Mouse (Mus musculus) small intestine, adult 2 months (tissue): ENCODE results near the gene Mis12. TPM values are rescaled to one million over a fixed set of nuclear protein-coding genes. Genes with fewer than 3 reads are reported as not detected.

Experiments
- H3K27ac ChIP-seq: fragments of 200-500 bp; 2 replicates; pipeline ENCODE4 v1.5.1; 2012; ENCODE audit warnings: low read depth, low read length, control low read depth, inconsistent platforms; ENCODE audit not compliant: insufficient read depth
- H3K27me3 ChIP-seq: fragments of 200-500 bp; 2 replicates; pipeline ENCODE4 v1.6.1; 2012; ENCODE audit warnings: mild to moderate bottlenecking, moderate library complexity, low read length, inconsistent platforms; ENCODE audit not compliant: control insufficient read depth, insufficient read depth
- H3K36me3 ChIP-seq: fragments of 200-500 bp; 2 replicates; pipeline ENCODE4 v1.6.1; 2012; ENCODE audit warnings: mild to moderate bottlenecking, low read length, control low read depth, inconsistent platforms; ENCODE audit not compliant: control insufficient read depth, insufficient read depth
- H3K4me1 ChIP-seq: fragments of 200-500 bp; 2 replicates; pipeline ENCODE4 v1.6.1; 2012; ENCODE audit warnings: low read length, inconsistent platforms, mixed read lengths; ENCODE audit not compliant: control insufficient read depth, insufficient read depth, insufficient read length
- H3K4me3 ChIP-seq: fragments of 200-500 bp; 2 replicates; pipeline ENCODE4 v1.5.1; 2012; ENCODE audit warnings: low read depth, mild to moderate bottlenecking, control low read depth, inconsistent platforms, low read length, moderate library complexity
- CTCF ChIP-seq: fragments of 200-500 bp; IDR thresholded peaks from 2 replicates; pipeline ENCODE4 v1.5.1; 2012; ENCODE audit warnings: low read depth, mild to moderate bottlenecking, control low read depth, inconsistent platforms, low read length, moderate library complexity, mixed read lengths; ENCODE audit not compliant: insufficient replicate concordance, insufficient read length; ENCODE audit errors: extremely low read depth
- POLR2A ChIP-seq: fragments of 200-500 bp; IDR thresholded peaks from 2 replicates; pipeline ENCODE4 v1.6.1; 2012; ENCODE audit warnings: low read depth, mild to moderate bottlenecking, control low read depth, inconsistent platforms, low read length, moderate library complexity
- WGBS: fragments of 180-500 bp; shearing (Covaris S2); methylation state at CpG from one replicate; pipeline ENCODE4 v1.1.7; 2018; 5-methylcytosine and 5-hydroxymethylcytosine counted together
- polyA plus RNA-seq: library from polyadenylated mRNA; depleted of rRNA; stranded (reverse); fragments of >200 nt; gene quantifications from 2 replicates; pipeline ENCODE4 v1.2.3, GENCODE M21; 2012

The Mis12 gene
- polyA plus RNA-seq, 1 experiment = 1.5 TPM

DNA sequence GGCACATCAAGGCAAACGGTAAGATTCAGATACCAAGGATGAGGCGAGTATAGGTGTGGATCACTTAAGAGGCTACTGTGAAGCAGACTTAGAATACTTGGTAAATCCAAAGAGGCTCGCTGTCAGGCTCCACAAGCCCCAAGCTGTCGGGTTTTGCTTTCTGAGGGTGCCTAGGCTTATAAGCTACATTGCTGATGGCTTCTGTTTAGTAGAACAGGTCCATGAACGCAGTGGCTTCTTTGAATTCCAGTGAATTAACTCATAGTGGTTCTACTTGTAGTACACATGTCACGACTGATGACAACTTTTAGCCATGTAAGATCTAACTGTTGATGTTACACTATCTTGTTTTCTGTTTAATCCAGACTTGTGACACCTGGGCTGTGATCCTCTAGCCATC lies 42.1 kb upstream of the Mis12 start:
- Histone ChIP-seq H3K36me3 (peaks cover 44% of the 10 kb centered on the region), H3K4me1 (no peaks in the 10 kb centered on the region), H3K4me3 (no peak overlapping the region), H3K27me3 (no peaks in the 10 kb centered on the region), H3K27ac (no peak overlapping the region)
- WGBS = 81% methylated on average over 6 of the region's 6 CpGs
- TF ChIP-seq CTCF (no peak), POLR2A (no peak)

DNA sequence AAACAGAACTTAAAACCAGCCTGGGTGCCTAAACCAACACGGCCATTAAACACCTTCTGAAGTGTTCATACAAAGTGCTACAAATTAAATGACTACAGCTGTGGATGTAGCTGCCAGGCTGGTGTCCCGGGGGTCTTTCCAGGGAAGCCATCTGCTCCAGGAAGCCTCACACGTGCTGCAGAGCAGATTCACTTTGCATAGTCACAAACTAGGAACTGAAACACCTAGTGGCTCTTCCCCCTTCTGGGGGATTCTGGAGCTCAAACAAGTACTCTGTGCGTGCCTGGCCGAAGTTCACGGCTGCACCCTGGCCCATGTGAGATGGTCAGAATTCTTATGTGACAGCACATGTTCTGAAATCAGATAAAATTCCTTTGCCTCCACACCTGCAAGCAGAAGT lies 39.2 kb upstream of the Mis12 start:
- Histone ChIP-seq H3K27me3 (no peaks in the 10 kb centered on the region), H3K4me1 (peaks cover 3% of the 10 kb centered on the region; the same call in 1 of the 2 replicates), H3K36me3 (peaks cover 42% of the 10 kb centered on the region), H3K27ac (no peak overlapping the region), H3K4me3 (no peak overlapping the region)
- TF ChIP-seq POLR2A (no peak), CTCF (no peak)
- WGBS = 72% methylated on average over 6 of the region's 6 CpGs

DNA sequence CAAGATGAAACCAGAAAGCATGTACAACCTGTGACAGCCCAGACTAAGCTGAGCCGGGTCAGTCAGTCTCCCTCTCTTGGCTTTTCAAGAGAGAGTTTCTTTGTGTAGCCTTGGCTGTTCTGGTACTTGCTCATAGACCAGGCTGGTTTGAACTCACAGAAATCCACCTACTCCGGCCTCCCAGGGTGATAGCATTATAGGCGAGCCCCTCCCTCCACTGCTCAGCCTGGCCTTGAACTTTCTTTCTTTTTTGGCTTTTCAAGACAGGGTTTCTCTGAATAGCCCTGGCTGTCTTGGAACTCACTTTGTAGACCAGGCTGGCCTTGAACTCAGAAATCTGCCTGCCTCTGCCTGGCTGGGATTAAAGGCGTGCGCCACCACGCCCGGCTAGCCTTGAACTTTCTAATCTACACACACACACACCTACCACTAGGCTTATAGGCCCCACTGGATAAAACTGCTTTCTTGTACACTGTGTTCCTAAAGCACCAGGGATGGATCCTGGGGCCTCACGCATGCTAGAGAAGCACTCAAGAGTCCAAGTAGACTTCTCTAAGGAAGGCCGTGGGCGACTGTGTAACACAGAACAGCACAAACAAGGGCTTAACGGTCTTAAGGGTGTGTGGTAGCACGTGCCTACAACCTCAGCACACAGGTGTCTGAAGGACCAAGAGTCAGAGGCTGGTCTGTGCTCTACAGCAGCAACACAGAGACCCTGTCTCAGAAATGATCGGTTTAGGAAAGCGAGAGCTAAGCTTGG lies 38.5 kb upstream of the Mis12 start:
- 82% methylated on average over 14 of the region's 14 CpGs for WGBS
- TF ChIP-seq POLR2A (no peak), CTCF (no peak)
- Histone ChIP-seq H3K4me3 (no peak overlapping the region), H3K27ac (no peak overlapping the region), H3K4me1 (peaks cover 3% of the 10 kb centered on the region; the same call in 1 of the 2 replicates), H3K27me3 (no peaks in the 10 kb centered on the region), H3K36me3 (peaks cover 42% of the 10 kb centered on the region)

DNA sequence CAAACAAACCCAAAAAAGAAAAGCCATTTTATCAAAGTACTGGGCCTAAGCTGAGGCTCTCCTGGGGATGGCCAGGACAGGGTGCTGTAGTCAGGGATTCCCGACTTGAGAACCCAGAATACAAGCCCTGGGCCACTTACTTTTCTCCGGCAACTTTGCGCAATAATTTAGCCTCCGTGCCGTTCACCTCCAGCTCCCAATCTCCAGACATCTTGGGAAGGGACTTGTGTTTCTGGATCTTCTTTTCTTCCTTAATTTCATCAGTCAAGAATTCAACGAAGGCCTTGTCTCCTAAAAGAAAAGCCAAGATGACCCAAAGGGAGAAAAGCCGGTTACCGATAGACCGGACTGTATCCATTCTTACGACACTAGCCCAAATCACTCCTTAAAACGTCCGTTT lies 37.4 kb upstream of the Mis12 start:
- WGBS = 3% methylated on average over 12 of the region's 12 CpGs
- TF ChIP-seq CTCF (no peak), POLR2A (no peak)
- Histone ChIP-seq H3K4me1 (peaks cover 3% of the 10 kb centered on the region; the same call in 1 of the 2 replicates), H3K36me3 (peaks cover 43% of the 10 kb centered on the region), H3K27ac (no peak overlapping the region), H3K27me3 (no peaks in the 10 kb centered on the region), H3K4me3 (peak overlapping the region; percentile 45; the same call in 1 of the 2 replicates)

DNA sequence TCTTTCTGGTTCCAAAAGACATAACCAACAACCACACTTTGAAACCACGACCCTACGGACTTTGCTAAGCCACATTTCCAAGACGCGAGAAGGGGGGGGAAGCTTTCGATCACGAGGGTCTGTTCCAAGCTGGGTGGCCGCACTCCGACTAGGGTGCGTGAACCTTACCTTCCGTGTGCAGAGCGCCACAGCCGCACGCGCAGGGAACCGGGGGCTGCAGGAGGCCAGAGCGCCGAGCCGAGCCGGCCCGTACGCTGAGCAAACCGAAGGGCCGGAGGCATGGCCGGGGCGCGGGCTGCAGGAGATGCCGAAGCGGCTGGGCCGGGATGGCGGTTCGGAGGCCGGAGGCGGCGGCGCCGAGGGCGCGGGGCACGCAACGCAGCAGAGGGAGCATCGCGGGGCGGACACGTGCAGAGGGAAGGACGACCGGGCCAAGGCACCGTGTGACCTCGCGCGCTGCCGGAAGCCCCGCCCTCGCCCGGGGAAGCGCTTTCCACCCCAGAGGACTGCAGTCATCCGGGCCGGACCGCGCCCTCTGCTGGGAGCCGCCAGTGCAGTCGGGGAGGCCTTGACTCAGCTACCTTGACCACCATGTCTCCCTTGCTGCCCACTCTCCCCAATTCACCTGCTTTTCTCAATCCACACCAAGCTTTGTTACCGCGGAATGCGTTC lies 36.7 kb upstream of the Mis12 start, which contains the start of gene C1qbp:
C1qbp (minus strand) TSS at position 470 of the 672 bp plus-strand sequence.
- peak; percentile 96 for TF ChIP-seq CTCF
- peak; percentile 55 for TF ChIP-seq POLR2A
- H3K27ac ChIP-seq = 0 out of 2 replicates have a peak within 1 kb of the TSS, but pooled peaks have one; percentile 7

DNA sequence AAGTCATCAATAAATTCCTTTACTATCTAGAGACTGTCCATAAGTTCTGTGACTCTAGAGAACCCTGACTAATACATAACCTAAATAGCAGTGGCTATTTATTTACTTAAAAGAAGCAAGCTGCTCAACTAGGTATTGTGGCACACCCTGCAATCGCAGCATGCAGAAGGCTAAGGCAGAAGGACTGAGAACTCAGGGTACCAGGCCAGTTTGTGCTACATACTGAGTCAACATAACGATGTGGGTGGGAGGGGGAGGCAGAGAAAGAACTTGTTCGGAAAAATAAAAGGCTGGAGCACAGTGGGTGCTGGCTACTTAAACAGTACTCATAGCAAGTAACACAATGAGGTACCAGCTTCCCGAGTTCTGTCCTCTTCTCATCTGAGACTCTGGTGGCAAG lies 18.2 kb upstream of the Mis12 start:
- H3K27me3 ChIP-seq = no peaks in the 10 kb centered on the region
- no peak overlapping the region for H3K4me3 ChIP-seq
- no peak overlapping the region for H3K27ac ChIP-seq
- 84% methylated on average over 4 of the region's 4 CpGs for WGBS
- TF ChIP-seq POLR2A = no peak
- no peak for TF ChIP-seq CTCF
- peaks cover 8% of the 10 kb centered on the region; the same call in 1 of the 2 replicates for H3K4me1 ChIP-seq
- H3K36me3 ChIP-seq = peaks cover 16% of the 10 kb centered on the region

More for the DNA sequence above, 36.7 kb upstream of the Mis12 start, which contains the start of gene C1qbp:
- H3K27me3 ChIP-seq = no peaks in the 10 kb centered on the region
- peak within 1 kb of the TSS; percentile 95 for H3K4me3 ChIP-seq
- peaks cover 41% of the 10 kb centered on the region for H3K36me3 ChIP-seq
- H3K4me1 ChIP-seq = peaks cover 3% of the 10 kb centered on the region; the same call in 1 of the 2 replicates
- WGBS = under 1% methylated on average over 63 of the region's 64 CpGs
